Mouse (Mus musculus) liver, embryonic 14.5 days (tissue): Measurements from ENCODE around the gene Rpl18. TPM values are rescaled to one million over a fixed set of nuclear protein-coding genes. Genes with fewer than 3 reads are reported as not detected.

Experiments used
- ATAC-seq: fragments of 200-750 bp; cut with Nextera tagmentation; 2 replicates; pipeline ENCODE4 v1.8.0; 2017; ENCODE audit warnings: moderate number of reproducible peaks, mild to moderate bottlenecking, moderate library complexity; ENCODE audit not compliant: insufficient read depth
- DNase-seq, 3 experiments: peaks; one replicate each; pipeline ENCODE4 v3.0.0-alpha.2; 2012 to 2013; ENCODE audit warnings: low read depth in 3 of 3, low spot score in 3 of 3
- H3K27ac ChIP-seq: fragments of 300-500 bp; sonication (generic); 2 replicates; pipeline ENCODE4 v1.5.1; 2014; ENCODE audit warnings: moderate library complexity, mild to moderate bottlenecking, control low read depth, inconsistent platforms
- H3K27me3 ChIP-seq: fragments of 300-500 bp; sonication (generic); 2 replicates; pipeline ENCODE4 v1.6.1; 2014; ENCODE audit warnings: mild to moderate bottlenecking, low read length, moderate library complexity; ENCODE audit not compliant: control insufficient read depth, insufficient read depth
- H3K36me3 ChIP-seq: fragments of 300-500 bp; sonication (generic); replicated peaks from 2 replicates; pipeline ENCODE4 v1.6.1; 2014; ENCODE audit warnings: low read depth; ENCODE audit not compliant: control insufficient read depth, insufficient read depth
- H3K4me1 ChIP-seq, 2 experiments: fragments of 200-500 bp in 1 of 2; fragments of 300-500 bp in 1 of 2; sonication (generic) in 1 of 2; replicated peaks; 2 replicates each; pipeline ENCODE4 v1.6.1; 2012 to 2014; ENCODE audit warnings: antibody characterized with exemption in 1 of 2, inconsistent platforms in 1 of 2, low read length in 1 of 2; ENCODE audit not compliant: control insufficient read depth in 2 of 2, insufficient read depth in 2 of 2
- H3K4me2 ChIP-seq: fragments of 300-500 bp; sonication (generic); 2 replicates; pipeline ENCODE4 v1.6.1; 2014; ENCODE audit warnings: low read depth, mild to moderate bottlenecking, control low read depth, moderate library complexity
- H3K4me3 ChIP-seq, 2 experiments: fragments of 200-500 bp in 1 of 2; fragments of 300-500 bp in 1 of 2; sonication (generic) in 1 of 2; 2 replicates each; pipeline ENCODE4 v1.5.1; 2012 to 2014; ENCODE audit warnings: low read depth in 2 of 2, low read length in 2 of 2, mild to moderate bottlenecking in 2 of 2, control low read depth in 1 of 2, inconsistent platforms in 1 of 2, moderate library complexity in 1 of 2; ENCODE audit not compliant: insufficient read depth in 1 of 2
- H3K9ac ChIP-seq: fragments of 300-500 bp; sonication (generic); replicated peaks from 2 replicates; pipeline ENCODE4 v1.6.1; 2014; ENCODE audit warnings: mild to moderate bottlenecking, control low read depth, moderate library complexity
- H3K9me3 ChIP-seq: fragments of 300-500 bp; sonication (generic); 2 replicates; pipeline ENCODE4 v1.6.1; 2016; ENCODE audit warnings: low read length, mixed read lengths; ENCODE audit not compliant: control insufficient read depth
- CTCF ChIP-seq: IDR thresholded peaks from 2 replicates; pipeline ENCODE4 v1.5.1; 2016; ENCODE audit warnings: antibody characterized with exemption, low read depth, control low read depth
- EP300 ChIP-seq: IDR thresholded peaks from 2 replicates; pipeline ENCODE4 v1.6.1; 2016; ENCODE audit warnings: antibody characterized with exemption, low read depth
- WGBS: fragments of 180-500 bp; shearing (Covaris S2); extraction: QIAGEN DNeasy Blood & Tissue Kit; methylation state at CpG from one replicate; pipeline ENCODE4 v1.1.7; 2014; ENCODE audit not compliant: insufficient replicate concordance; 5-methylcytosine and 5-hydroxymethylcytosine counted together
- polyA plus RNA-seq, 2 experiments: library from polyadenylated mRNA; depleted of rRNA in 1 of 2; stranded (reverse) in 1 of 2; unstranded in 1 of 2; fragments of >200 nt; fragmentation: Nextera tagmentation in 1 of 2; extraction: Ambion mirVana in 1 of 2; gene quantifications; 2 replicates each; pipeline versions ENCODE4 v1.2.1 to v1.2.3; 2012 to 2014

The Rpl18 gene
- polyA plus RNA-seq, 2 experiments = 499 to 846 TPM

- DNase-seq (no peak), ATAC-seq (no peak)
- H3K4me1 ChIP-seq = peaks cover 16 to 21% of the 10 kb centered on the region in 2 experiments
- peak overlapping the region; percentile 99 for H3K9ac ChIP-seq
- H3K9me3 ChIP-seq = no peaks in the 10 kb centered on the region
- peaks cover 41% of the 10 kb centered on the region for H3K36me3 ChIP-seq
- TF ChIP-seq CTCF = no peak
- TF ChIP-seq EP300 = no peak
- 84% methylated on average over 15 of the region's 16 CpGs for WGBS
- peak overlapping the region; percentile 81 for H3K4me2 ChIP-seq
- H3K4me3 ChIP-seq = peak overlapping the region in 1 of 2 experiments; percentile 90; a peak in 2 of 4 replicates
- H3K27ac ChIP-seq = no peak overlapping the region
- H3K27me3 ChIP-seq = no peaks in the 10 kb centered on the region
Observed at GRCm38 (mm10) chr7:45719738-45720412, 4.6 kb downstream of the Rpl18 start.

DNA sequence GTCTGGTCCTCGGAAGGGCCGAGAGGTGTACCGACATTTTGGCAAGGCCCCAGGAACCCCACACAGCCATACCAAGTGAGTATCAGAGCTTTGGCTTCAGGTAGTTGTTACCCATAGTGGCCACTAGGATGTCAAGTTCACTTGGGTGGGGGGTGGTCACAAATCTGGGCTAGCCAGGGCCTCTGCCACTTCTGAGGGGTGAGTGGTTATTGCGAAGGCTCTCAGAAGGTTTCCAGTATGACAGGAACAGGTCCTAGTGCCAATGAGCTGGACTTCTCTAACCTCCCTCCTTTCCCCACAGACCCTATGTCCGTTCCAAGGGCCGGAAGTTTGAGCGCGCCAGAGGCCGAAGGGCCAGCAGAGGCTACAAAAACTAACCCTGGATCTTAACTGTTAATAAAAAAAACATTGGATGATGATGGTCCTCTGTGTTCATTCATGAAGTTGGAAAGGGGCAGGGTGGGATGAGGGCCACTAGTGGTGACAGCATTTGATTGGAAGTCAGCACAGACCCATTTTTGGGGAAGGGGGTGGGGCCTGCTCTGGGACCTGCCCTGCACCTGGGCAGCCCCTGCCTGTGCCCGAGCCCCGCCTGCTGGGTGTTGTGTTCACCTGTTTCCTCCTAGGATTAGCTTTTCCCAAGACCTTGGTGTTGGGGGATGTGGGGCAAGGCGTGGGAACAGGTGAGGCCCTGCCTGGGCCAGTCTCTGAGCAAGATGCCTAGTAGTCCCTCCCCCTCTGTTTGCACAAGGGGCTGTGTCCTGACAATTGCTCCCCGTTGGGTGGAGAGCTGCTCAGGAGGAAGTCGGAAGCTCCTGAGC lies 5.4 kb downstream of the Rpl18 start, which contains the start of gene Fam83e:
TSS of gene Fam83e (plus strand) at position 800 of the 821 bp plus-strand sequence.
- no peak within 1 kb of the TSS for H3K27ac ChIP-seq
- no peaks in the 10 kb centered on the region for H3K9me3 ChIP-seq
- H3K9ac ChIP-seq = no peak within 1 kb of the TSS
- no peaks in the 10 kb centered on the region for H3K27me3 ChIP-seq
- ATAC-seq (no peak), DNase-seq (no peak)
- TF ChIP-seq EP300 (no peak), CTCF (peak; percentile 41)
- WGBS = 77% methylated on average over 14 of the region's 14 CpGs
- H3K4me2 ChIP-seq = peak within 1 kb of the TSS; percentile 81; the same call in 1 of the 2 replicates
- 0 out of 4 replicates have a peak within 1 kb of the TSS, but pooled peaks of 1 of the 2 experiments have one; percentile 10 for H3K4me3 ChIP-seq
- peaks cover 13 to 17% of the 10 kb centered on the region in 2 experiments for H3K4me1 ChIP-seq
- H3K36me3 ChIP-seq = peaks cover 41% of the 10 kb centered on the region

GRCm38 (mm10) chr7:45721234-45721571 lies 5.9 kb downstream of the Rpl18 start:
- no peak overlapping the region for H3K27ac ChIP-seq
- H3K4me2 ChIP-seq = no peak overlapping the region
- ATAC-seq (no peak), DNase-seq (no peak)
- no peaks in the 10 kb centered on the region for H3K27me3 ChIP-seq
- no peaks in the 10 kb centered on the region for H3K9me3 ChIP-seq
- peaks cover 8 to 13% of the 10 kb centered on the region in 2 experiments; a peak in 2 of 4 replicates for H3K4me1 ChIP-seq
- TF ChIP-seq CTCF (no peak), EP300 (no peak)
- H3K36me3 ChIP-seq = peaks cover 41% of the 10 kb centered on the region
- no peak overlapping the region for H3K9ac ChIP-seq
- no peak overlapping the region for H3K4me3 ChIP-seq
- WGBS = 69% methylated on average over 7 of the region's 7 CpGs

- Histone ChIP-seq H3K9me3 (no peaks in the 10 kb centered on the region), H3K36me3 (peaks cover 41% of the 10 kb centered on the region), H3K4me2 (no peak overlapping the region), H3K27ac (no peak overlapping the region), H3K9ac (no peak overlapping the region), H3K4me1 (peaks cover 3 to 8% of the 10 kb centered on the region in 2 experiments; a peak in 1 of 4 replicates), H3K4me3 (no peak overlapping the region), H3K27me3 (no peaks in the 10 kb centered on the region)
- 63% methylated on average over 13 of the region's 13 CpGs for WGBS
- ATAC-seq = no peak
- no peak for TF ChIP-seq EP300
- TF ChIP-seq CTCF = no peak
- DNase-seq = no peak
Observed at GRCm38 (mm10) chr7:45721642-45722347, 6.5 kb downstream of the Rpl18 start.
